Mouse (Mus musculus) megakaryocyte, embryonic 14.5 days (primary cell): ENCODE results near the gene Ccdc83. TPM values are rescaled to one million over a fixed set of nuclear protein-coding genes. Genes with fewer than 3 reads are reported as not detected.

Experiments
- H3K27me3 ChIP-seq: replicated peaks from 2 replicates; pipeline ENCODE3; 2012; ENCODE audit warnings: inconsistent platforms
- H3K36me3 ChIP-seq: replicated peaks from 2 replicates; pipeline ENCODE3; 2012; ENCODE audit warnings: low read length, inconsistent platforms, mixed read lengths
- H3K4me1 ChIP-seq: 2 replicates; pipeline ENCODE4 v1.6.1; 2012; ENCODE audit warnings: inconsistent platforms
- H3K4me3 ChIP-seq: replicated peaks from 2 replicates; pipeline ENCODE3; 2012; ENCODE audit warnings: moderate library complexity, mild to moderate bottlenecking, inconsistent platforms
- H3K9me3 ChIP-seq: 2 replicates; pipeline ENCODE4 v1.6.1; 2012; ENCODE audit warnings: inconsistent platforms
- FLI1 ChIP-seq: IDR thresholded peaks from 2 replicates; pipeline ENCODE4 v1.6.1; 2012; ENCODE audit warnings: low read length, inconsistent platforms, mixed read lengths
- GATA1 ChIP-seq: IDR thresholded peaks from 3 replicates; pipeline ENCODE4 v1.6.1; 2012; ENCODE audit warnings: mixed read lengths, low read length, inconsistent platforms, borderline replicate concordance
- polyA plus RNA-seq: library from polyadenylated mRNA; stranded (reverse); fragments of >175 nt; gene quantifications from 2 replicates; pipeline ENCODE4 v1.2.3, GENCODE M21; 2012; ENCODE audit warnings: low replicate concordance; ENCODE audit not compliant: insufficient read depth

Gene Ccdc83
- polyA plus RNA-seq, result not detected in 2 replicates

GRCm38 (mm10) chr7:90265289-90265970 lies at the start of gene Ccdc83:
Ccdc83 (minus strand) TSS chr7:90265777.
- Histone ChIP-seq H3K4me3 (peak within 1 kb of the TSS; percentile 85), H3K27me3 (peaks cover 6% of the 10 kb centered on the region), H3K9me3 (no peaks in the 10 kb centered on the region), H3K4me1 (peaks cover 36% of the 10 kb centered on the region), H3K36me3 (no peaks in the 10 kb centered on the region)
- TF ChIP-seq FLI1, result no peak
- TF ChIP-seq GATA1, result no peak

DNA sequence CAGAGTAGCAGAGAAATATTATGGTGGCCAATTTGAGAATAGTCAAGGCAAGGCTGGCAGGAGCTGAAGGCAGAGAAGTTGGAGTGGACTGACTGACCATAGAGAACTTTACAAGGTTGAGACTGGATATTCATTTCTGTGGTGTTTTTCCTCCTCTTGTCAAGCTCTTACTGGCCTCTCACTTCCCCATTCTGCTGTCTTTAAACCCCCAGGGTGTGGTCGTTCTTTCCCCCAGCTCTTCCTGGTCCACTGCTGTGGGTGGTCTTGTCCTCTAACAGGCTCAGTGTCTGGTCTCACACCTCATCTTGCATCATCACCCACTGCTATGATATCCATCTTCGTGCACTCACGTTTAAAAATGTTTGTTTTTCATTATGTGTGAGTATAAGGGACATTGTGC lies 47.8 kb upstream of the Ccdc83 start:
- no peak for TF ChIP-seq FLI1
- TF ChIP-seq GATA1, result no peak
- no peak overlapping the region for H3K4me3 ChIP-seq
- H3K36me3 ChIP-seq, result no peaks in the 10 kb centered on the region
- no peaks in the 10 kb centered on the region for H3K9me3 ChIP-seq
- no peaks in the 10 kb centered on the region for H3K27me3 ChIP-seq
- peaks cover 12% of the 10 kb centered on the region; the same call in 1 of the 2 replicates for H3K4me1 ChIP-seq

DNA sequence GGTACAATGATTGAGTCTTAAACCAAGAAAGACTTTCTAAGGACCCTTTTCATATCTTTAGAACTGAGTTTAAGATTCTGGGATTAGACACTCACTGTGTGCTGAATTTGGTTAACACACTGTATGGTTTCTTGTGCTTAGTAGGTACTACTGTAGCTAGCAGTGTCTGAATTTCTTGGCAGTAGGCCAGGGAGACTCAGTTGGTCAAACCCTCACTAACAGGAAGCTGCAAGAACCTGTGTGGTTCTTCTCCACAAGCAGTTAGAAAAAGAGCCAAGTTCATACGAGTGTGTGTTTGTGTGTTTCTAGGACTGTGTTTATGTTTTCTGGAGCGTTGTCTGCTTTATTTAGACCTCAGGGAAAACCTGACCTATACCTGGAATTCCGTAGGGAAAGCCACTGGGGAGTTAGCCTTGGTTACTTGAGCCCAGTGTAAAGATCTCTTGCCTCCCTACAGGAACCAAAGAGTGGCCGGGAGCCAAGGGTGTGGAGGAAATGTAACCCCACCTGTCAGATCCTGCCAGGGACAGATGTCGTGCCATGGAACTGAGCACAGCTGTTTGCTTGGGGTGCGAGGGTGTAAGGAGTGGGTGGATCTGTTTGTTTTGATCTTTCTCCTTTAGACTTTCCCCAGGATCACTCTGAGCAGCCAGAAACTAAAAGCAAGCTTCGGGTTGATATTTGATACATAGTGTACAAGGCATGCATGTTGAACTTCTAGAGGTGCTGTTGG lies 46.7 kb upstream of the Ccdc83 start:
- Histone ChIP-seq H3K4me1 (peaks cover 19% of the 10 kb centered on the region), H3K36me3 (no peaks in the 10 kb centered on the region), H3K9me3 (no peaks in the 10 kb centered on the region), H3K27me3 (no peaks in the 10 kb centered on the region), H3K4me3 (no peak overlapping the region)
- no peak for TF ChIP-seq FLI1
- TF ChIP-seq GATA1, result no peak

DNA sequence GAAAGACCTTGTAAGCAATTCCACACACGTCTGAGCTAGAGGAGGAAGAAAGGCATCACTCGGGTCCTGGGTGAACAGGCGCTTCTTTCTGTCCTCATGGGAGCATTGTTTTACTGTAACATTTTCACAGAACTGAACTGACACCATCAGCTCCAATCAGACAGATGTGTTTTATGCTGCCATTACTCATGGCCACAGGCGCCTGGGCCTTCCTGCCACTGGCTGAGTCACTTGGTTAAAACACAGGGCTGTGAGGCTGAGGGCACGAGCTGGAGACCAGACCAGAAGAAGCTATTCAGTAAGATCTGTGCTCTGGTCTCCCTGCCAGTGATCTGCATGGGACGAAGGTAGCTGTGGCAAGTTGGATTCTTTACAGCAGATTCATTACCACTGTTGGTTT lies 42.4 kb upstream of the Ccdc83 start:
- no peak overlapping the region for H3K4me3 ChIP-seq
- H3K4me1 ChIP-seq, result peaks cover 34% of the 10 kb centered on the region
- TF ChIP-seq GATA1, result no peak
- no peak for TF ChIP-seq FLI1
- no peaks in the 10 kb centered on the region for H3K9me3 ChIP-seq
- no peaks in the 10 kb centered on the region for H3K36me3 ChIP-seq
- peaks cover 16% of the 10 kb centered on the region for H3K27me3 ChIP-seq

DNA sequence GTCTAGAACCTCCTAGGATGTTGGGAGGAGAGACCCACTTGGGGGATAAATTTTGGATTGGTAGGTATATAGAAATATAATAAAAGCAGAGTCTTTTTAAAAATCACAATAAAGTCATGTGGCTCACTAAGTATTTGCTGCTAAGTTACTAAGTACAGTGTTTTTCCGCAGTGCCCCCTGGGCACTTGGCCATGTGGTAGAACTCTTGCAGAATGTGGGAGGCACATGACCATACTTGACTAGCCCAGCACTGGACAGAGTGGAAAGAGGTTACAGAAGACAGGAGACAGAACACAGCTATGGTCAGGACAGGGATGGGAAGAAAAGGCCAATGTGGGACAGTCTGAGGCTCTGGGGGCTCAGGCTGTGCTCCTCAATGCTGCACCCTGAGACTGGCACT lies 41.4 kb upstream of the Ccdc83 start:
- Histone ChIP-seq H3K4me3 (no peak overlapping the region), H3K27me3 (peaks cover 26% of the 10 kb centered on the region), H3K4me1 (peaks cover 37% of the 10 kb centered on the region), H3K36me3 (no peaks in the 10 kb centered on the region), H3K9me3 (no peaks in the 10 kb centered on the region)
- TF ChIP-seq FLI1, result no peak
- TF ChIP-seq GATA1, result no peak

- H3K9me3 ChIP-seq, result no peaks in the 10 kb centered on the region
- H3K4me3 ChIP-seq, result no peak overlapping the region
- H3K4me1 ChIP-seq, result peaks cover 39% of the 10 kb centered on the region
- no peak for TF ChIP-seq FLI1
- no peak for TF ChIP-seq GATA1
- H3K36me3 ChIP-seq, result no peaks in the 10 kb centered on the region
- peaks cover 27% of the 10 kb centered on the region for H3K27me3 ChIP-seq
These were observed 40.5 kb upstream of the Ccdc83 start for GRCm38 (mm10) chr7:90306079-90306478.

DNA sequence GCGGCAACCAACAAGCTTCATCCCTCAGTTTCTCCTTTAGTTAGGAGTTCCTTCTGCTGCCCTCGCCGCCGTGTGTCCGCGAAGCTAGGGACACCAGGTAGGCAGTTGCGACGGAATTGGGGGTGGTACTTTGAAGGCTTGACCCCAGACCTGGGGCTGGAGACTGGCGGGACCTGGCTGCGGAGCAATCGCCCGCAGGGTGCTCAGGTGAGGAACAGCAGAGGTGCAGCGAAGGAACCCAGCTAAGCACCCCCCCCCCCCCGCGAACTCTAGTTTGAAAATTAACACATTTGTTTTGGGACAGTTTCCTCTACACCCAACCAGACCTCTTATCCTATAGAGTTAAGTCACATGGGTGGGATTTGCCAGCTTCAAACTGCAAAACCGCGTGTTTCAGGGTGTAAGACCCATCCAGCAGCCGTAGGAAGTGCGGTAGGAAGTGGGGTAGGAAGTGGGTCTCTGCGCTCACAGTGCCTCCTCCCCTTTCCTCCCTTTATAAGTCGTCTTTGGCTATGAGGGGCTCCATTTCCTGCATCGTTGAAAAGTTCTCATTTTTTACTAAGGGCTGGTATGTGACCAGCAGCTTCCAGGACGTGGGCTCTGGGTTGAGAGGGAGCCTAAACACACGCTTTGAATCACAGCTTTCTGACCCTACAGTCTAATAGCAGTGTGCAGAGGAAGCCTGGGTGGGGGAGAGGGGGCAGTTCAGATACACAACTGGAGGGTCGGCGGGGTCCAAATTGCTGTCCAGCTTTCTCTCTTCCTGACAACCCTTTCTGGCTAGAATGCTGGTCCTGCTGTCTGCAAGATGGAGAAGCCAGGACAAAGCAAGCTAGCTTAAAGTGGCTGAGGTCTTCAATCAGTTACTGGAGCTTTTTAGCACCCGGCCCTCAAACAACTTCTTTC lies 37.3 kb upstream of the Ccdc83 start:
- Histone ChIP-seq H3K9me3 (no peaks in the 10 kb centered on the region), H3K27me3 (peaks cover 43% of the 10 kb centered on the region), H3K4me3 (peak overlapping the region; percentile 92), H3K36me3 (no peaks in the 10 kb centered on the region), H3K4me1 (peaks cover 34% of the 10 kb centered on the region)
- TF ChIP-seq GATA1 (no peak), FLI1 (no peak)

DNA sequence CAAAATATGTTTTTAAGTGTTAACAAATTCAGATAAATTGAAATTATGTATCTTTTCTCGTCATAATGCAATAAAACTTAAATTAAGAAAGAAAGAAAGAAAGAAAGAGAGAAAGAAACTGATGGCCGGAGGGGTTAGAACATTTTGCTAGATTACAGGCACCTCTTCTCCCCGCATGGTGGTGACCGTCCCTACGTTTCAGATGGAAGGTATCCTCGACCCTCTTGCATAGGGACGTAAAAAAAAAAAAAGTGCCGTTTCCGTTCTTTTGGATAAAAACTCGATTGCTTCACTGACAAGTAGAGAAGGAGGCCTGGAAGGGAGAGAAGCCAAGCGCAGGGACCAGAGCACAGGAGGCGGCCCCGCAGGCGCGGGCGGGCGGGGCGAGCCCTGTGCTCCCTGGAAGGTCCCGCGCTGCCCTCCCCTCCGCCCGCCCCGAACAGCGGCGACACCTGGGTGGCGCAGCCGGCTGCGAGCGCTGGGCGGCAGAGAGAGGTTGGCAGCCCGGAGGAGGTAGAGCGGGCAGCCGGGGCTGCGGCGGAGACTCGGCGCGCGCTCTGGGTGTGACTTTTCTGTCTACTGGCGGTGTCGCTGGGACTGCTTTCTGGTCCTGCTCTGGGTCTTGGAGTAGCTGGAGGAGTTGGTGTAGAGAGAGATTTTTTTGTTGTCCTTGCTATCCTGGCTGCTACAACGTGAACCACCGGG lies 36.5 kb upstream of the Ccdc83 start, which contains the start of gene Sytl2:
Gene Sytl2, plus strand, starts transcription at position 311 of the 705 bp plus-strand sequence.
- TF ChIP-seq GATA1 (no peak), FLI1 (no peak)
- Histone ChIP-seq H3K27me3 (peaks cover 48% of the 10 kb centered on the region), H3K4me3 (peak within 1 kb of the TSS; percentile 92), H3K4me1 (peaks cover 31% of the 10 kb centered on the region), H3K36me3 (no peaks in the 10 kb centered on the region), H3K9me3 (peaks cover 6% of the 10 kb centered on the region)

- no peaks in the 10 kb centered on the region; the same call in 1 of the 2 replicates for H3K9me3 ChIP-seq
- no peak overlapping the region for H3K4me3 ChIP-seq
- TF ChIP-seq FLI1, result no peak
- no peak for TF ChIP-seq GATA1
- no peaks in the 10 kb centered on the region for H3K36me3 ChIP-seq
- H3K4me1 ChIP-seq, result peaks cover 14% of the 10 kb centered on the region
- H3K27me3 ChIP-seq, result peaks cover 34% of the 10 kb centered on the region
These were observed 26.3 kb upstream of the Ccdc83 start for GRCm38 (mm10) chr7:90291885-90292284.
